26 mouse cellular contexts compared by ENCODE assay signal in genomic region chr9:75597596-75597995, GRCm38 (mm10). TPM values are rescaled to one million over a fixed set of nuclear protein-coding genes. Genes with fewer than 3 reads are reported as not detected.
DNase-seq lines count a peak whose midpoint lies in the region; ATAC-seq and TF ChIP-seq lines count a peak whose summit lies in the region.
"Had no signal": no experiment of that assay in that cellular context is flagged by ENCODE, and none has a peak within 500 bp of the region (broad histone marks: within the 10 kb centered on the region; RNA-seq: fewer than 3 reads in every experiment).

No protein-coding gene starts in this region.

- peak; percentile 19; the same call in 1 of the 2 replicates for ATAC-seq in frontal cortex, adult (ENCODE audit: low TSS enrichment)
- ATAC-seq: forebrain, embryonic 14.5 days; Patski had no signal

- TF ChIP-seq CTCF in layer of hippocampus, adult 2 months (conservative IDR thresholded peaks at IDR 0.05), result no peak

- peak overlapping the region; percentile 92 for H3K27ac ChIP-seq in layer of hippocampus, adult 2 months
- H3K27ac ChIP-seq: embryonic facial prominence, embryonic 12.5 days; limb, embryonic 10.5 days; limb, embryonic 15.5 days; liver, embryonic 13.5 days had no signal

- peak overlapping the region; percentile 29; the same call in 1 of the 2 replicates for H3K4me3 ChIP-seq in layer of hippocampus, adult 2 months
- H3K4me3 ChIP-seq: embryonic facial prominence, embryonic 12.5 days; limb, embryonic 10.5 days; limb, embryonic 15.5 days; liver, embryonic 13.5 days had no signal

- intact Hi-C loops in gastrocnemius, postnatal 36 days (cut with DNase I), result no loop called here

- no peak for DNase-seq in frontal cortex, postnatal 36 days (ENCODE audit: low spot score in 2 of 2)
- peak in 1 of 2 experiments; percentile 22 for DNase-seq in layer of hippocampus, adult 2 months (ENCODE audit: low spot score in 2 of 2)
- DNase-seq in layer of hippocampus, postnatal 36 days, result no peak
- DNase-seq in brain, adult 2 months (ENCODE audit: low read depth, low spot score), result peak; percentile 91
- DNase-seq in retina, embryonic 14.5 days (ENCODE audit: low spot score), result peak; percentile 7
- DNase-seq in adrenal gland, adult 8-10 months, result no peak
- no peak for DNase-seq in gastrocnemius, postnatal 36 days
- DNase-seq: adrenal gland, postnatal 14 days; cerebellum, adult 11-12 months; heart, postnatal 14 days; kidney, adult 11 months; kidney, postnatal 14 days; liver, embryonic 13.5 days; lung, adult 2 months; lung, postnatal 14 days; midbrain, embryonic 14.5 days; thymus, adult 18-20 months; thymus, postnatal 25 days had no signal

RNA-seq across cellular contexts. Expression of gene Tmod2, which starts 13.5 kb away (rescaled TPM):
- 100 to 1,000 TPM; 376 to 380 TPM for total RNA-seq in layer of hippocampus, adult 2 months (2021)
- total RNA-seq in layer of hippocampus, postnatal 36 days (2021), result 100 to 1,000 TPM; 370 to 392 TPM
- 10 to 100 TPM; 11.3 to 23.2 (median 16.8) TPM for total RNA-seq in adrenal gland, adult 8-10 months (2022)
- 1 to 10 TPM; 5.0 to 5.4 TPM for total RNA-seq in gastrocnemius, postnatal 36 days (2021)
- total RNA-seq: granulocyte monocyte progenitor cell, adult 5-6 weeks; MEL had no signal

RNA-seq across cellular contexts. Expression of gene Lysmd2, which starts 27.9 kb away (rescaled TPM):
- 10 to 100 TPM; 56.6 to 60.3 TPM for total RNA-seq in layer of hippocampus, adult 2 months (2021)
- total RNA-seq in layer of hippocampus, postnatal 36 days (2021), result 10 to 100 TPM; 61.8 to 65.8 TPM
- total RNA-seq in adrenal gland, adult 8-10 months (2022), result 10 to 100 TPM; 12.8 to 20.1 (median 17.1) TPM
- 1 to 10 TPM; 5.3 to 5.8 TPM for total RNA-seq in gastrocnemius, postnatal 36 days (2021)
- total RNA-seq: MEL had no signal

RNA-seq across cellular contexts. Expression of gene Tmod3, which starts 38.1 kb away (rescaled TPM):
- total RNA-seq in layer of hippocampus, adult 2 months (2021), result 10 to 100 TPM; 37.6 to 40.5 TPM
- total RNA-seq in layer of hippocampus, postnatal 36 days (2021), result 10 to 100 TPM; 46.4 to 47.3 TPM
- 10 to 100 TPM; 49.5 to 64.9 (median 56.5) TPM for total RNA-seq in adrenal gland, adult 8-10 months (2022)
- total RNA-seq in gastrocnemius, postnatal 36 days (2021), result 10 to 100 TPM; 16.2 to 22.0 TPM

Comparison
In these comparisons a context has a peak if more than half of its experiments do, and no peak if none do; other contexts are left out.
1. DNase-seq: peak in brain, adult 2 months (single experiment) and retina, embryonic 14.5 days (single experiment); none in frontal cortex, postnatal 36 days (0 of 2), layer of hippocampus, postnatal 36 days (0 of 2), adrenal gland, adult 8-10 months (single experiment) and gastrocnemius, postnatal 36 days (0 of 2).
2. RNA of gene Tmod2, which starts 13.5 kb away (total RNA-seq): 370 to 392 TPM in layer of hippocampus, postnatal 36 days and 376 to 380 TPM in layer of hippocampus, adult 2 months; 11.3 to 23.2 TPM in adrenal gland, adult 8-10 months and 5.0 to 5.4 TPM in gastrocnemius, postnatal 36 days; every median in the first group is over 10 times any median in the second.